Mouse (Mus musculus) kidney, embryonic 16.5 days (tissue): ENCODE data around the gene Olfr92. TPM values are rescaled to one million over a fixed set of nuclear protein-coding genes. Genes with fewer than 3 reads are reported as not detected.

Source experiments
- ATAC-seq: fragments of 200-750 bp; cut with Nextera tagmentation; 2 replicates; pipeline ENCODE4 v1.8.0; 2017; ENCODE audit warnings: moderate TSS enrichment; ENCODE audit not compliant: low FRiP score, low TSS enrichment
- H3K27ac ChIP-seq: fragments of 300-500 bp; sonication (generic); 2 replicates; pipeline ENCODE4 v1.5.1; 2014; ENCODE audit warnings: low read length
- H3K27me3 ChIP-seq: fragments of 300-500 bp; sonication (generic); 2 replicates; pipeline ENCODE4 v1.6.1; 2014; ENCODE audit warnings: low read length, control low read depth, mixed read lengths; ENCODE audit not compliant: insufficient read depth
- H3K36me3 ChIP-seq: fragments of 300-500 bp; sonication (generic); 2 replicates; pipeline ENCODE4 v1.6.1; 2014; ENCODE audit warnings: low read length, control low read depth, mixed read lengths; ENCODE audit not compliant: insufficient read depth
- H3K4me1 ChIP-seq: fragments of 300-500 bp; sonication (generic); 2 replicates; pipeline ENCODE4 v1.6.1; 2014; ENCODE audit warnings: low read length, control low read depth, mixed read lengths; ENCODE audit not compliant: insufficient read depth
- H3K4me2 ChIP-seq: fragments of 300-500 bp; sonication (generic); replicated peaks from 2 replicates; pipeline ENCODE4 v1.6.1; 2014; ENCODE audit warnings: low read depth, low read length
- H3K4me3 ChIP-seq: fragments of 300-500 bp; sonication (generic); 2 replicates; pipeline ENCODE4 v1.5.1; 2014; ENCODE audit warnings: mild to moderate bottlenecking, low read length
- H3K9ac ChIP-seq: fragments of 300-500 bp; sonication (generic); replicated peaks from 2 replicates; pipeline ENCODE4 v1.6.1; 2014; ENCODE audit warnings: low read length
- H3K9me3 ChIP-seq: fragments of 300-500 bp; sonication (generic); 2 replicates; pipeline ENCODE4 v1.6.1; 2016; ENCODE audit warnings: low read length, control low read depth
- WGBS: fragments of 180-500 bp; shearing (Covaris S2); extraction: QIAGEN DNeasy Blood & Tissue Kit; methylation state at CpG from one replicate; pipeline ENCODE4 v1.1.7; 2014; 5-methylcytosine and 5-hydroxymethylcytosine counted together
- polyA plus RNA-seq: library from polyadenylated mRNA; unstranded; fragments of >200 nt; fragmentation: Nextera tagmentation; extraction: Ambion mirVana; gene quantifications from 2 replicates; pipeline ENCODE4 v1.2.1, GENCODE M21; 2015

Olfr92 gene
- polyA plus RNA-seq, 1 experiment from 2014 or later, result not detected

- no peak for ATAC-seq
- H3K36me3 ChIP-seq, result no peaks in the 10 kb centered on the region
- H3K27me3 ChIP-seq, result no peaks in the 10 kb centered on the region
- no peak overlapping the region for H3K27ac ChIP-seq
- no peak overlapping the region for H3K9ac ChIP-seq
- H3K9me3 ChIP-seq, result no peaks in the 10 kb centered on the region
- H3K4me2 ChIP-seq, result no peak overlapping the region
- 91% methylated on average over 4 of the region's 4 CpGs for WGBS
- H3K4me1 ChIP-seq, result 0 out of 2 replicates have a peak, but pooled peaks cover 4% of the 10 kb centered on the region
- H3K4me3 ChIP-seq, result no peak overlapping the region
These were observed 38.2 kb downstream of the Olfr92 start for GRCm38 (mm10) chr17:37081659-37082058.

- H3K4me1 ChIP-seq, result 0 out of 2 replicates have a peak, but pooled peaks cover 4% of the 10 kb centered on the region
- no peak overlapping the region for H3K9ac ChIP-seq
- H3K27ac ChIP-seq, result no peak overlapping the region
- no peaks in the 10 kb centered on the region for H3K27me3 ChIP-seq
- no peak for ATAC-seq
- WGBS, result 15% methylated on average over 5 of the region's 5 CpGs
- H3K4me2 ChIP-seq, result no peak overlapping the region
- H3K9me3 ChIP-seq, result no peaks in the 10 kb centered on the region
- peaks cover 4% of the 10 kb centered on the region; the same call in 1 of the 2 replicates for H3K36me3 ChIP-seq
- H3K4me3 ChIP-seq, result no peak overlapping the region
These were observed 39.8 kb downstream of the Olfr92 start for GRCm38 (mm10) chr17:37080119-37080518.

- no peak for ATAC-seq
- Histone ChIP-seq H3K4me2 (no peak overlapping the region), H3K27ac (no peak overlapping the region), H3K9ac (no peak overlapping the region), H3K4me3 (no peak overlapping the region), H3K9me3 (no peaks in the 10 kb centered on the region), H3K4me1 (0 out of 2 replicates have a peak, but pooled peaks cover 4% of the 10 kb centered on the region), H3K27me3 (no peaks in the 10 kb centered on the region), H3K36me3 (peaks cover 10% of the 10 kb centered on the region; the same call in 1 of the 2 replicates)
- 53% methylated on average over 2 of the region's 2 CpGs for WGBS
These were observed 40.9 kb downstream of the Olfr92 start for GRCm38 (mm10) chr17:37078990-37079389.

- no peak overlapping the region for H3K4me2 ChIP-seq
- H3K27ac ChIP-seq, result no peak overlapping the region
- WGBS, result 47% methylated on average over 1 of the region's 1 CpGs
- H3K4me3 ChIP-seq, result no peak overlapping the region
- no peaks in the 10 kb centered on the region for H3K9me3 ChIP-seq
- no peaks in the 10 kb centered on the region for H3K27me3 ChIP-seq
- peaks cover 10% of the 10 kb centered on the region; the same call in 1 of the 2 replicates for H3K36me3 ChIP-seq
- H3K4me1 ChIP-seq, result 0 out of 2 replicates have a peak, but pooled peaks cover 4% of the 10 kb centered on the region
- no peak for ATAC-seq
- H3K9ac ChIP-seq, result no peak overlapping the region
These were observed 41.7 kb downstream of the Olfr92 start for GRCm38 (mm10) chr17:37078193-37078592.

- peaks cover 25% of the 10 kb centered on the region for H3K36me3 ChIP-seq
- WGBS, result 86% methylated on average over 2 of the region's 2 CpGs
These were observed 44.1 kb downstream of the Olfr92 start for GRCm38 (mm10) chr17:37075766-37076165.

GRCm38 (mm10) chr17:37075181-37075580 lies 44.7 kb downstream of the Olfr92 start:
- no peak overlapping the region for H3K4me2 ChIP-seq
- H3K4me3 ChIP-seq, result no peak overlapping the region
- WGBS, result 85% methylated on average over 6 of the region's 6 CpGs
- no peak for ATAC-seq
- 0 out of 2 replicates have a peak, but pooled peaks cover 4% of the 10 kb centered on the region for H3K4me1 ChIP-seq
- H3K9me3 ChIP-seq, result no peaks in the 10 kb centered on the region
- peaks cover 30% of the 10 kb centered on the region for H3K36me3 ChIP-seq
- H3K9ac ChIP-seq, result no peak overlapping the region
- no peak overlapping the region for H3K27ac ChIP-seq
- no peaks in the 10 kb centered on the region for H3K27me3 ChIP-seq

More at GRCm38 (mm10) chr17:37075766-37076165, 44.1 kb downstream of the Olfr92 start:
- H3K4me2 ChIP-seq, result no peak overlapping the region
- H3K4me1 ChIP-seq, result 0 out of 2 replicates have a peak, but pooled peaks cover 4% of the 10 kb centered on the region
- H3K9ac ChIP-seq, result no peak overlapping the region
- ATAC-seq, result no peak
- no peak overlapping the region for H3K4me3 ChIP-seq
- no peaks in the 10 kb centered on the region for H3K27me3 ChIP-seq
- no peaks in the 10 kb centered on the region for H3K9me3 ChIP-seq
- H3K27ac ChIP-seq, result no peak overlapping the region

GRCm38 (mm10) chr17:37072730-37073276 lies 47.1 kb downstream of the Olfr92 start:
- H3K27ac ChIP-seq, result no peak overlapping the region
- no peak overlapping the region for H3K4me3 ChIP-seq
- H3K4me2 ChIP-seq, result no peak overlapping the region
- no peaks in the 10 kb centered on the region for H3K27me3 ChIP-seq
- peaks cover 53% of the 10 kb centered on the region for H3K36me3 ChIP-seq
- 65% methylated on average over 11 of the region's 11 CpGs for WGBS
- H3K4me1 ChIP-seq, result no peaks in the 10 kb centered on the region
- ATAC-seq, result no peak
- no peaks in the 10 kb centered on the region for H3K9me3 ChIP-seq
- H3K9ac ChIP-seq, result no peak overlapping the region

GRCm38 (mm10) chr17:37072080-37072729 lies 47.7 kb downstream of the Olfr92 start:
- H3K9me3 ChIP-seq, result no peaks in the 10 kb centered on the region
- no peak overlapping the region for H3K4me2 ChIP-seq
- H3K4me3 ChIP-seq, result no peak overlapping the region
- no peaks in the 10 kb centered on the region for H3K4me1 ChIP-seq
- H3K9ac ChIP-seq, result no peak overlapping the region
- H3K27me3 ChIP-seq, result no peaks in the 10 kb centered on the region
- peaks cover 59% of the 10 kb centered on the region for H3K36me3 ChIP-seq
- 86% methylated on average over 12 of the region's 12 CpGs for WGBS
- no peak for ATAC-seq
- no peak overlapping the region for H3K27ac ChIP-seq

- ATAC-seq, result no peak
- Histone ChIP-seq H3K4me1 (no peaks in the 10 kb centered on the region), H3K27me3 (no peaks in the 10 kb centered on the region), H3K36me3 (peaks cover 66% of the 10 kb centered on the region), H3K9me3 (no peaks in the 10 kb centered on the region), H3K27ac (no peak overlapping the region), H3K4me3 (no peak overlapping the region), H3K4me2 (no peak overlapping the region), H3K9ac (no peak overlapping the region)
- 85% methylated on average over 8 of the region's 8 CpGs for WGBS
These were observed 49.8 kb downstream of the Olfr92 start for GRCm38 (mm10) chr17:37070121-37070520.

GRCm38 (mm10) chr17:37067861-37068260 lies 52.0 kb downstream of the Olfr92 start:
- H3K4me1 ChIP-seq, result no peaks in the 10 kb centered on the region
- no peak overlapping the region for H3K4me3 ChIP-seq
- H3K27me3 ChIP-seq, result no peaks in the 10 kb centered on the region
- ATAC-seq, result no peak
- WGBS, result 84% methylated on average over 1 of the region's 1 CpGs
- no peak overlapping the region for H3K4me2 ChIP-seq
- no peaks in the 10 kb centered on the region for H3K9me3 ChIP-seq
- peaks cover 73% of the 10 kb centered on the region for H3K36me3 ChIP-seq
- no peak overlapping the region for H3K9ac ChIP-seq
- no peak overlapping the region for H3K27ac ChIP-seq
